Mouse (Mus musculus): Measurements from ENCODE around the gene Xrcc1.

DNA sequence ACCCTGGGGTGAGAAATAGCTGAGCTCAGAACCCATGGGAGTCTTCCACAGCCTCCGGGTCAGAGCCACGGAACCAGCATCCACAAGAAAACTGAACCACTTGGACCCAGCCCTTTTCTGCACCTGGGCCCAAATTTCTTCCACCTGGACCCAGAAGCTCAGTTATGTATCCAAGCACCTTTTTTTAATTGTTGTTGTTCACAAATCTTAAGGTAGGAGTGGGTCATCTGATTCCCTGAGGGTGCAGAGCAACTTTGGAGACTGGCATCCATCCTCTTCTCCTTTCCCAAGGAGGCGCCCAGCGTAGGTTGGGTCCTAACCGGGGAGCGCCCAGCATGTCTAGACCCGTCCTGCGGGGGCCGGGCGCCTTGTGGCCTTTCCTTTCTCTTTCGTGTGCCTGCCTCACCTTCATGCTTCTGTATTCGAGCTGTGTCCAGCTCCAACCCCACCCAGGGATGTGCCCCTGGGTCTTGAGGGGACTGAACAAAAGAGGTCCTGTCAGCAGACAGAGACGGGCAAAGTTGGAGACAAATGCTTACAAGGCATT is at the start of gene Xrcc1, which contains the start of gene Pinlyp:
- TF ChIP-seq CTCF (IDR thresholded peaks at IDR 0.05): no peak
- no peak for TF ChIP-seq EP300 (IDR thresholded peaks at IDR 0.05)
